Mouse (Mus musculus) limb, embryonic 12.5 days (tissue): ENCODE results near the gene Hsdl1. TPM values are rescaled to one million over a fixed set of nuclear protein-coding genes. Genes with fewer than 3 reads are reported as not detected.

ENCODE experiments used
- ATAC-seq: fragments of 200-750 bp; cut with Nextera tagmentation; 2 replicates; pipeline ENCODE4 v1.8.0; 2017; ENCODE audit warnings: low read depth, moderate TSS enrichment; ENCODE audit not compliant: insufficient number of reproducible peaks, insufficient read depth, low FRiP score, low TSS enrichment
- H3K27ac ChIP-seq: fragments of 300-500 bp; sonication (generic); 2 replicates; pipeline ENCODE4 v1.5.1; 2016; ENCODE audit warnings: mild to moderate bottlenecking, moderate library complexity
- H3K27me3 ChIP-seq: fragments of 300-500 bp; sonication (generic); 2 replicates; pipeline ENCODE4 v1.6.1; 2016; ENCODE audit warnings: mild to moderate bottlenecking, moderate library complexity
- H3K36me3 ChIP-seq: fragments of 300-500 bp; sonication (generic); 2 replicates; pipeline ENCODE4 v1.6.1; 2016; ENCODE audit warnings: mild to moderate bottlenecking, moderate library complexity
- H3K4me1 ChIP-seq: fragments of 300-500 bp; sonication (generic); replicated peaks from 2 replicates; pipeline ENCODE4 v1.6.1; 2016
- H3K4me2 ChIP-seq: fragments of 300-500 bp; sonication (generic); 2 replicates; pipeline ENCODE4 v1.6.1; 2016; ENCODE audit warnings: mild to moderate bottlenecking, moderate library complexity
- H3K4me3 ChIP-seq: fragments of 300-500 bp; sonication (generic); replicated peaks from 2 replicates; pipeline ENCODE4 v1.5.1; 2016; ENCODE audit warnings: mild to moderate bottlenecking
- H3K9ac ChIP-seq: fragments of 300-500 bp; sonication (generic); replicated peaks from 2 replicates; pipeline ENCODE4 v1.6.1; 2016; ENCODE audit warnings: mild to moderate bottlenecking, moderate library complexity
- H3K9me3 ChIP-seq: fragments of 300-500 bp; sonication (generic); 2 replicates; pipeline ENCODE4 v1.6.1; 2016; ENCODE audit warnings: mild to moderate bottlenecking, moderate library complexity
- WGBS: fragments of 180-500 bp; shearing (Covaris S2); methylation state at CpG from one replicate; pipeline ENCODE4 v1.1.7; 2016; 5-methylcytosine and 5-hydroxymethylcytosine counted together
- polyA plus RNA-seq: library from polyadenylated mRNA; unstranded; fragments of >200 nt; fragmentation: Nextera tagmentation; extraction: Ambion mirVana; gene quantifications from 2 replicates; pipeline ENCODE4 v1.2.1, GENCODE M21; 2016

Gene Hsdl1
- polyA plus RNA-seq, 1 experiment from 2014 or later = 33.6 TPM

DNA sequence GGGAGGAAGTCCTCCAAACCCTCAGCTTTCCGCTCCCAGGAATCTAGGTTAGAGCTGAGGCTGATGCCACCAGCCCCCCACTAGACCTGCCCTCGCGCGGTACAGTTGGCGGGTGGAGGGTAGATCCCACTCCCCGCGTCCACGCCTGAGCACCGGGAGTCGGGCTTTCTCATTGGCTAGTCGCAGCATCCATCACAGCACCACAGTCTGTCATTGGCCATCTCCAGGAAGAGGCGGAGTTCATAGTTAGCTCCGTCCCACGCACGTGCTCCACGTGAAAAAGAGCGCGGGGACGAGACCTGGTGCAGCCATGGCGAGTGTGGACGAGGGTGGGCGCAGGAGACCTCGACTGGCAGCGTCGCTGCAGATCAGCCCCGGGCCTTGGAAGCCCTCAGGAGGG, 37.5 kb upstream of the Hsdl1 start, which contains the start of gene Adad2:
Adad2 (plus strand) TSS at position 277 of the 400 bp plus-strand sequence.
- 0 out of 2 replicates have a peak, but pooled peaks cover 7% of the 10 kb centered on the region for H3K27me3 ChIP-seq
- peaks cover 5% of the 10 kb centered on the region for H3K9me3 ChIP-seq
- no peak within 1 kb of the TSS for H3K4me3 ChIP-seq
- 82% methylated on average over 26 of the region's 26 CpGs for WGBS
- no peak within 1 kb of the TSS for H3K9ac ChIP-seq
- no peaks in the 10 kb centered on the region for H3K36me3 ChIP-seq
- H3K4me2 ChIP-seq = no peak within 1 kb of the TSS
- ATAC-seq = no peak
- H3K27ac ChIP-seq = no peak within 1 kb of the TSS
- no peaks in the 10 kb centered on the region for H3K4me1 ChIP-seq

DNA sequence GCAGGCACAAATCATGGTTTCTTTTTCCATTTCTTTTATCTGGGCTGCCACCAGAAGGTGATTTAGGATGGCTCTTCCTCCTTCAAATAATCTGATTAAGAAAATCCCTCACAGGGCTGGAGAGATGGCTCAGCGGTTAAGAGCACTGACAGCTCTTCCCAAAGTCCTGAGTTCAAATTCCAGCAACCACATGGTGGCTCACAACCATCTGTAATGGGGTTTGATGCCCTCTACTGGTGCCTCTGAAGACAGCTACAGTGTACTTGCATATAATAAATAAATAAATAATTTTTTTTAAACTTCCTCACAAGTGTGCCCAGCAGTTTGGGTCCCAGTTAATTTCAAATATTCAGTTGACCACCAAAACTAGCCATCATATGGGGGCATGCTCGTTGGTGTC, 31.2 kb upstream of the Hsdl1 start:
- Histone ChIP-seq H3K9ac (no peak overlapping the region), H3K27me3 (no peaks in the 10 kb centered on the region), H3K4me3 (no peak overlapping the region), H3K36me3 (peaks cover 17% of the 10 kb centered on the region), H3K4me2 (no peak overlapping the region), H3K27ac (no peak overlapping the region), H3K4me1 (peaks cover 10% of the 10 kb centered on the region), H3K9me3 (peaks cover 5% of the 10 kb centered on the region)
- ATAC-seq = no peak
- 82% methylated on average over 2 of the region's 2 CpGs for WGBS

GRCm38 (mm10) chr8:119604996-119605395, 30.0 kb upstream of the Hsdl1 start, which contains the start of gene Taf1c:
TSS of gene Taf1c (minus strand) at chr8:119605222.
- H3K27ac ChIP-seq = no peak within 1 kb of the TSS
- WGBS = under 1% methylated on average over 23 of the region's 23 CpGs

DNA sequence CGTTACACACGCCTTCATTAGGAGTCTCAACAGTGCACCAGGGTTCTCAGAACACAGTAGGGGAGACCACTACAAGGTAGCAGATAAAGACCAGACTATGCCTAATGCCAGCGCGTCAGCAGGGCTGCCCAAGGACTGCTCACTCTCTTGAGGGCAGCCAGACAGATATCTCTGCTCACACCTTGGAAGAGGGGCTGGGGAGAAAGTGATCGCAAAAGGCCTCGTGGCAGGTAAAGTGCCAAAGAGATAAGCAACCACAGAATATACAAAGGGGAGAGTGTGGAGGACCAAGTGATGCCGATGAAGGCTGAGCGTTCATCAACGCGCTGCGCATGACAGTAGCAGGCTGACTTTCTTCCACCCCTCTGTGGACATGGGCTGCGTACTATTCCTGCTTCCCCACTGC, 29.4 kb upstream of the Hsdl1 start:
- H3K4me1 ChIP-seq = peaks cover 10% of the 10 kb centered on the region
- ATAC-seq = no peak
- peak overlapping the region; percentile 82 for H3K4me2 ChIP-seq
- H3K9me3 ChIP-seq = peaks cover 5% of the 10 kb centered on the region
- peaks cover 35% of the 10 kb centered on the region for H3K36me3 ChIP-seq
- H3K9ac ChIP-seq = peak overlapping the region; percentile 70
- H3K27me3 ChIP-seq = no peaks in the 10 kb centered on the region
- peak overlapping the region; percentile 72 for H3K4me3 ChIP-seq
- H3K27ac ChIP-seq = no peak overlapping the region
- WGBS = 44% methylated on average over 12 of the region's 12 CpGs

More at GRCm38 (mm10) chr8:119604996-119605395, 30.0 kb upstream of the Hsdl1 start, which contains the start of gene Taf1c:
- no peaks in the 10 kb centered on the region for H3K27me3 ChIP-seq
- H3K9ac ChIP-seq = peak within 1 kb of the TSS; percentile 70
- peak within 1 kb of the TSS; percentile 72 for H3K4me3 ChIP-seq
- peaks cover 5% of the 10 kb centered on the region for H3K9me3 ChIP-seq
- H3K4me1 ChIP-seq = peaks cover 10% of the 10 kb centered on the region
- H3K36me3 ChIP-seq = peaks cover 29% of the 10 kb centered on the region
- H3K4me2 ChIP-seq = peak within 1 kb of the TSS; percentile 82
- ATAC-seq = peak; percentile 67

GRCm38 (mm10) chr8:119603771-119604170, 28.8 kb upstream of the Hsdl1 start:
- Histone ChIP-seq H3K9ac (peak overlapping the region; percentile 70), H3K4me3 (peak overlapping the region; percentile 72), H3K4me1 (peaks cover 10% of the 10 kb centered on the region), H3K27me3 (no peaks in the 10 kb centered on the region), H3K36me3 (peaks cover 41% of the 10 kb centered on the region), H3K4me2 (peak overlapping the region; percentile 82), H3K9me3 (peaks cover under 1% of the 10 kb centered on the region; the same call in 1 of the 2 replicates), H3K27ac (no peak overlapping the region)
- no peak for ATAC-seq
- WGBS = 88% methylated on average over 4 of the region's 4 CpGs

GRCm38 (mm10) chr8:119591456-119591855, 16.5 kb upstream of the Hsdl1 start:
- Histone ChIP-seq H3K9ac (no peak overlapping the region), H3K36me3 (peaks cover 5% of the 10 kb centered on the region; the same call in 1 of the 2 replicates), H3K4me1 (peaks cover 3% of the 10 kb centered on the region; the same call in 1 of the 2 replicates), H3K27ac (no peak overlapping the region), H3K9me3 (no peaks in the 10 kb centered on the region), H3K4me3 (no peak overlapping the region), H3K27me3 (0 out of 2 replicates have a peak, but pooled peaks cover 2% of the 10 kb centered on the region), H3K4me2 (no peak overlapping the region)
- WGBS = 88% methylated on average over 7 of the region's 7 CpGs
- ATAC-seq = no peak

DNA sequence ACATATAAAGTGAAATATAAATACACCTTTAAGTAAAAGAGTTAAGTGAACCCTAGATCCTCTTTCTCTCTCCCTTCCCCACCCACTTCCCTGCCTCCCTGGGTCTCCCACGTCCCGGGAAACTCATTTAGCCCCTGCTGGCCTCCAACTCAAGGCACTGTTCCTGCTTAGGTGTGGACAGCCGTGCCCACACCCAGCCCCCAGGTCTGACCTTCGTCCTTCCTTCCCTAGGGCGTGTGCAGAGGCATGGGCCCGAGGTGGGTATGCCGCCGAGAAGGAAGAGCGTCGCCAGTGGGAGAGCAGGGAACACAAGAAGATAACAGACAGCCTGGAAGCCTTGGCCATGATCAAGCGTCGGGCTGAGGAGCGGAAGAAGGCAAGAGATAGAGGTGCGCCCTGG, 15.4 kb upstream of the Hsdl1 start:
- Histone ChIP-seq H3K27me3 (peaks cover 11% of the 10 kb centered on the region), H3K36me3 (no peaks in the 10 kb centered on the region), H3K9me3 (no peaks in the 10 kb centered on the region), H3K4me1 (peaks cover 8% of the 10 kb centered on the region), H3K4me3 (no peak overlapping the region), H3K27ac (no peak overlapping the region), H3K4me2 (no peak overlapping the region), H3K9ac (no peak overlapping the region)
- no peak for ATAC-seq
- 81% methylated on average over 14 of the region's 14 CpGs for WGBS

DNA sequence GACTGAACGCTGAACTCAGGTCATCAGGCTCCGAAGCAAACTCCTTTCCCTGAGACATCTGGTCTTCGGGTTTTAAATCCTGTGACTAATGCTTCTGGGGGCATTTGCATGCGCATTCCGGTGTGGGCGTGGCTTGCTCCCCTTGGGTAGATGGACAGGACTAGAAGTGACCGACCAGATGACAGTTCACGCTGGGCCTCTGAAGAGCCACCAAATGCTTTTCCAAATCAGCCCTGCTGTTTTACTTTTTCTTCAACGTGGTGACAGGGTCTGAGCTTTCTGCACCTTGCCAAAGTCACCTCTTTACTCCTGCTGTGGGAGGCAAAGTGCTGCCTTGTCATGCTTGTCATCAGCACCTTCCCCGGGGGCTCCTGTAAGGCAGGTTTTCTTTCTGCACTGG, 13.9 kb upstream of the Hsdl1 start:
- WGBS = 24% methylated on average over 10 of the region's 10 CpGs
- no peak for ATAC-seq
- H3K27ac ChIP-seq = no peak overlapping the region
- no peak overlapping the region for H3K4me3 ChIP-seq
- H3K9ac ChIP-seq = no peak overlapping the region
- no peaks in the 10 kb centered on the region for H3K9me3 ChIP-seq
- H3K4me1 ChIP-seq = peaks cover 8% of the 10 kb centered on the region
- no peak overlapping the region for H3K4me2 ChIP-seq
- H3K36me3 ChIP-seq = no peaks in the 10 kb centered on the region
- peaks cover 15% of the 10 kb centered on the region for H3K27me3 ChIP-seq

GRCm38 (mm10) chr8:119588321-119588720, 13.3 kb upstream of the Hsdl1 start:
- Histone ChIP-seq H3K9ac (no peak overlapping the region), H3K9me3 (no peaks in the 10 kb centered on the region), H3K36me3 (no peaks in the 10 kb centered on the region), H3K27me3 (peaks cover 15% of the 10 kb centered on the region), H3K4me2 (no peak overlapping the region), H3K27ac (no peak overlapping the region), H3K4me1 (peaks cover 8% of the 10 kb centered on the region), H3K4me3 (no peak overlapping the region)
- WGBS = 64% methylated on average over 4 of the region's 4 CpGs
- no peak for ATAC-seq

GRCm38 (mm10) chr8:119585901-119586300, 10.9 kb upstream of the Hsdl1 start:
- Histone ChIP-seq H3K4me2 (peak overlapping the region; percentile 63), H3K4me1 (peaks cover 8% of the 10 kb centered on the region), H3K27me3 (peaks cover 21% of the 10 kb centered on the region), H3K4me3 (peak overlapping the region; percentile 38), H3K36me3 (no peaks in the 10 kb centered on the region), H3K27ac (no peak overlapping the region), H3K9me3 (no peaks in the 10 kb centered on the region), H3K9ac (no peak overlapping the region; the same call in 1 of the 2 replicates)
- ATAC-seq = no peak
- 14% methylated on average over 21 of the region's 24 CpGs for WGBS

DNA sequence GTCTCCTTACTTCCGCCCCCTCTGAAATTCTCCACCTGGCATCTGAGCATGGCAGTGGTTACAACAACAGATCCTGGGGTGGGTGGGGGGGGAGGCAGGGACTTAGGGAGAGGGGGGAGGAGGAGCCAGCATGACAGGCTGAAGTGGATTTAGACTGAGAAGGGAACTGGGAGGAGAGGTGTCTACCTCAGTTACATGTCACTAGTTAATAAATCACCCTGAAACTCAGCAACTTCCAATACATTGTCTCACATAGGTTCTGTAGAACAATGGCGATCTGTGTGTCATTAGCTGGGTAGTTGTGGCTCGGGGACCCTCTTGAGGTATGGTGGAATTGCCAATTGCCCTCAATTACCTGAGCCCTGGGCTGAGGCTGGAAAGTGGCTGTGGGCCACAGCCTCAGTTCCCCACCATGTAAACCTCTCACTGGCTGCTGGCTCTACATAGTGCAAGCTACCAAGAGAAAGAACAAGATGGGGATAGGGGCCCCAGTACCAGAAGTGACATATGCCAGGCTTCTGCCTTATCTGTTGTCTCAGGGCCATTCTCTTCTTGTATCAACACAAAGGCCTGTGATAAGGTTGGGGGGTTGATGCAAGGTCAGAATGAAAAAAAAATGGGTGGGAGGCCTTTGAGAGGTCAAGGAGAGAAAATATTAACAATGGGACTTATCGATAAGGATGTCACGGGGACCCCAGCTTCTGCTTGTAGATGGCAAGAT, 5.6 kb upstream of the Hsdl1 start:
- WGBS = 74% methylated on average over 5 of the region's 5 CpGs
- H3K9ac ChIP-seq = no peak overlapping the region
- ATAC-seq = no peak
- no peak overlapping the region for H3K4me2 ChIP-seq
- no peak overlapping the region for H3K27ac ChIP-seq
- H3K4me3 ChIP-seq = no peak overlapping the region
- H3K4me1 ChIP-seq = no peaks in the 10 kb centered on the region
- no peaks in the 10 kb centered on the region for H3K9me3 ChIP-seq
- no peaks in the 10 kb centered on the region for H3K36me3 ChIP-seq
- H3K27me3 ChIP-seq = peaks cover 51% of the 10 kb centered on the region
